Mouse (Mus musculus) hematopoietic multipotent progenitor cell, adult 10-12 weeks (in vitro differentiated cells): ENCODE data around the gene Dmc1. TPM values are rescaled to one million over a fixed set of nuclear protein-coding genes. Genes with fewer than 3 reads are reported as not detected.

Experiments
- polyA plus RNA-seq: library from polyadenylated mRNA; stranded (reverse); fragments of >175 nt; gene quantifications from 2 replicates; pipeline ENCODE4 v1.2.3, GENCODE M21; 2012; ENCODE audit warnings: low replicate concordance

Gene Dmc1
- polyA plus RNA-seq, result not detected in 2 replicates

DNA sequence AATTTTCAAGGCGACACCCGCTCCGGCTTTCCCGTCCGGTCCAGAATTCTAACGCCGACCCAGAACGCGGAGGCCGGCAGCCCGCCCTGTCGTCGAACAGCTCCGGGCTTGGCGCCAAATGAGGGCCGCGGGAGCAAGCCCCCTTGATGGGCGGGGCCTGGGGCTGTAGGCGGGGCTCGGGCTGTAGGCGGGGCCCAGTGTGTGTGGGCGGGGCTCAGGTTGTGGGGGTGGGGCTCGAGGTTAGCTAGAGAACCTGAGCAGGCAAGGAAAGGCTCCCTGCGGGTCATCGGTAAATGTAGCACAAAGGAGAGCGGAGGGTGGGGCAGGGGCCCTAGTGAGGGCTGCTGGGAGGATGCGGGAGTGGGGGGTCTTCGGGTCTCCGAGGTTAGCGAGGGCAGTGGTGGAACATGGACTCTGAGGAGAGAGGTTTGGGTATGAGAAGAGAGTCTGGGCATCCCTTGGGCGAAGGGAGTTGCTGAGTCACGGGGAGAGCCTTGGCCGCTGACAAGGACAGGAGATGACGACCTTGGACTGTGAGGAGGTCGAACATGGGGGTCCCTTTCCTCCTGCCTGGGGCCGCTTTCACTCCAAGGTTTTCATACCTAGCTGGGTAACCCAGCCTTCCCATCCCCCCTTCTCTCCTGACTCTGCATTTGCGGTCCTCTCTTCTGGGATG, at the start of gene Dmc1:
Gene Dmc1, minus strand, starts transcription at position 120 of the 676 bp plus-strand sequence.

DNA sequence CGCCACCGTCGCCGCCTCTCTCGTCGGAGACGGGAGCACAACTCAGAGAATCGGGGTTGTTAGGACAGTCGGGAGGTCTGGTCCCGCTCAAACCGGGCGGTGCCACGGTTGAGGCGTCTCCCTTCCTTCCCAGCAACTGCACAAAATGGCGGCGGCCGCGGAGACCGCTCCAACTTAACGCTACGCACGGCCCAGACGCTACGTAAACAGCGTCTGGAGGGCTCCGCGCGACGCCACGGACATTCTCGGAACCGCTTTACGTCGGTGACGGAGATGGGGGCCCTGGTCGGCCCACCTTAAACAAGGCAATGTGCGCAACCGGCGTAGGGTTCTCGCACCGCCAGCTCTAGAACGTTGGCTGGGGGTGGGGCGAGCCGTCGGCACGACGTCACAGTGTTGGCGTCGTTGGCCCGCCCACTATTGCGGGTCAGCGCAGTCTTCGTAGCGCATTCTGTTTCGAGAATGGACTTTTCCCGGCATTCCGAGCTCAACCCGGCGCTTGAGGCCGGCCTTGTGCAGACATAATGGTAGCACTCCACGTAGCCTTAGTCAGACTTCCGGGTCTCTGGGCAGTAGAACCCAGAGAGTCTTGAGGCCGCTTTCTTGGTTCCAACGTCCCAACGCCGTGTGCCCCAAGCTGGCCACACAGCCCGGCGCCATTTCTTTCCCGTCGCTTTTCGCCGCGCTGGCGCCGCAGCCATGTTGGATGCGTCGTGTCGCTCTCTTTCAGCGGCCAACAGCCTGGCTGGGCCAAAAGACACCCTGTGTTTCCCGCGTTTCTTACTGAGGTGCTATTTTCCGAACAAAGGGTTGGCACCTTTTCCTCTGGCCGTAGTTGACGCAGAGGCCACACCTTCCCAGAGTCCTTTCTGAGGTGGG, 58.3 kb downstream of the Dmc1 start, which contains the start of gene Ddx17:
Gene Ddx17, minus strand, starts transcription at position 332 of the 879 bp plus-strand sequence.

DNA sequence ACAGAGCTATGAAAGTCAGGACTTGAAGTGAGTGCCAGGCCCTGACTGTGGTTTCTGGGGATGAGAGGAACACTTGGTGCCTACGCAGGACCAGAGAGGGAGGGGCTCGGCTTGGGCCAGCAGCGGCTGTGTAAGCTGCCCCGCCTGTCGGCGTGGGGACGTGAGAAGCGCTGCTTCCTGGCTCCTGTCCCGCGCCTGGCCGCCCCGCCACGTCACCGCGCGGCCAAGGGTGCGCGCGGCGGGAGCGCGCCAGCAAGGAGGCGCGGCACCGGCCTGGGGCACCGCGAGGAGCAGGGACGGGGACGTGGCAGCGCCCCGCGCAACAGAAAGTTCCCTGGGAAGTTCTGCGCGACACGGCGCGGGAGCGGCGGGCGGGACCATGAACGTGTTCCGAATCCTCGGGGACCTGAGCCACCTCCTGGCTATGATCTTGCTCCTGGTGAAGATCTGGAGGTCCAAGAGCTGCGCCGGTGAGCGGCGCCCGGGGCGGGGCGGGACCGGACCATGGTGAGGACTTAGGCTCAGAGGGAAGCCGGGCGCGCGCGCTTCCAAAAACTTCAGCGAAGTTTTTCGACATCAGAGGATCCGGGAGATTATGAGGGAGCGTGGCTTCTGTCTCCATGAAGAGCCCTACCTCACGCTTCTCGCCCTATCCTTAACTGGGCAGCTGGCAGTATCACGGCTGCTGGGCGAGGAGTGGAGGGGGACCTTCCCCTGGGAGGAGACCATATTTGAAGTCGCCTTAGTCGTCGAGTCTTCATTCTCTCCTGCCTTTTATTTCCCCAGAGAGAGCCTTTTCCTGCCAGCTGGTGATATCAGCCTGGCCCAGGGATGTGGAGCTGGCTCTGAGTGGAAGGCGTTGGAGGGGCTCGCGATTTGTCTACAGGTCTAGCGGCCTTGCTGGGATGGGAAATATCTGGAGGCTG, 88.5 kb downstream of the Dmc1 start, which contains the start of gene Kdelr3:
Gene Kdelr3, plus strand, starts transcription at position 241 of the 926 bp plus-strand sequence.

Other genes starting within 250 kb of the Dmc1 start
- gene Tmem184b, start 201.5 kb downstream of the Dmc1 start, polyA plus RNA-seq, result 128 and 258 TPM in 2 replicates
- 35.8 and 87.8 TPM in 2 replicates for gene Csnk1e, start 149.5 kb downstream of the Dmc1 start, polyA plus RNA-seq
- gene Kcnj4, start 99.9 kb downstream of the Dmc1 start, polyA plus RNA-seq, result not detected in 2 replicates
- gene Kdelr3, start 88.7 kb downstream of the Dmc1 start, polyA plus RNA-seq, result 0.08 TPM in 1 of 2 replicates, not detected in the other
- 92.9 and 168 TPM in 2 replicates for gene Ddx17, start 58.4 kb downstream of the Dmc1 start, polyA plus RNA-seq
- gene Fam227a, start 53.8 kb upstream of the Dmc1 start, polyA plus RNA-seq, result 0.11 and 0.62 TPM in 2 replicates
- gene Cby1, start 54.1 kb upstream of the Dmc1 start, polyA plus RNA-seq, result 33.7 and 37.4 TPM in 2 replicates
- gene Tomm22, start 65.8 kb upstream of the Dmc1 start, polyA plus RNA-seq, result 59.5 and 61.4 TPM in 2 replicates
- 11.0 and 24.6 TPM in 2 replicates for gene Josd1, start 82.8 kb upstream of the Dmc1 start, polyA plus RNA-seq
- gene Gtpbp1, start 85.7 kb upstream of the Dmc1 start, polyA plus RNA-seq, result 74.4 and 157 TPM in 2 replicates
- 323 and 388 TPM in 2 replicates for gene Sun2, start 137.4 kb upstream of the Dmc1 start, polyA plus RNA-seq
- 23.9 and 28.1 TPM in 2 replicates for gene Dnal4, start 172.7 kb upstream of the Dmc1 start, polyA plus RNA-seq
- gene Nptxr, start 199.7 kb upstream of the Dmc1 start, polyA plus RNA-seq, result 0.74 and 2.1 TPM in 2 replicates
- 0.33 and 3.0 TPM in 2 replicates for gene Npcd, start 229.1 kb upstream of the Dmc1 start, polyA plus RNA-seq
- 27.1 and 46.2 TPM in 2 replicates for gene Cbx6, start 229.6 kb upstream of the Dmc1 start, polyA plus RNA-seq